Mouse (Mus musculus) forebrain, embryonic 14.5 days (tissue): ENCODE measurements around the gene Mtfp1. TPM values are rescaled to one million over a fixed set of nuclear protein-coding genes. Genes with fewer than 3 reads are reported as not detected.

Experiments used
- ATAC-seq: fragments of 200-750 bp; cut with Nextera tagmentation; 2 replicates; pipeline ENCODE4 v1.8.0; 2017; ENCODE audit warnings: mild to moderate bottlenecking, moderate library complexity
- DNase-seq: peaks from one replicate; pipeline ENCODE4 v3.0.0-alpha.2; 2015; ENCODE audit warnings: low spot score
- H3K27ac ChIP-seq: fragments of 300-500 bp; sonication (generic); 2 replicates; pipeline ENCODE4 v1.5.1; 2014; ENCODE audit warnings: low read depth, mild to moderate bottlenecking, control low read depth, low read length, moderate library complexity
- H3K27me3 ChIP-seq: fragments of 300-500 bp; sonication (generic); replicated peaks from 2 replicates; pipeline ENCODE4 v1.6.1; 2014; ENCODE audit warnings: low read length, control low read depth, mixed read lengths; ENCODE audit not compliant: control insufficient read depth, insufficient read depth
- H3K36me3 ChIP-seq: fragments of 300-500 bp; sonication (generic); 2 replicates; pipeline ENCODE4 v1.6.1; 2014; ENCODE audit warnings: low read length, control low read depth; ENCODE audit not compliant: control insufficient read depth, insufficient read depth
- H3K4me1 ChIP-seq: fragments of 300-500 bp; sonication (generic); 2 replicates; pipeline ENCODE4 v1.6.1; 2014; ENCODE audit warnings: antibody characterized with exemption, low read length, control low read depth; ENCODE audit not compliant: control insufficient read depth, insufficient read depth
- H3K4me2 ChIP-seq: fragments of 300-500 bp; sonication (generic); 2 replicates; pipeline ENCODE4 v1.6.1; 2014; ENCODE audit warnings: mild to moderate bottlenecking, control low read depth, low read length
- H3K4me3 ChIP-seq: fragments of 300-500 bp; sonication (generic); 2 replicates; pipeline ENCODE4 v1.5.1; 2014; ENCODE audit warnings: low read depth, low read length, control low read depth
- H3K9ac ChIP-seq: fragments of 300-500 bp; sonication (generic); 2 replicates; pipeline ENCODE4 v1.6.1; 2014; ENCODE audit warnings: mild to moderate bottlenecking, low read length, control low read depth, moderate library complexity
- H3K9me3 ChIP-seq: fragments of 300-500 bp; sonication (generic); replicated peaks from 2 replicates; pipeline ENCODE4 v1.6.1; 2016; ENCODE audit warnings: low read length, control low read depth, mixed read lengths; ENCODE audit not compliant: control insufficient read depth
- WGBS: fragments of 180-500 bp; shearing (Covaris S2); extraction: QIAGEN DNeasy Blood & Tissue Kit; methylation state at CpG from one replicate; pipeline ENCODE4 v1.1.7; 2014; 5-methylcytosine and 5-hydroxymethylcytosine counted together
- microRNA-seq: library from miRNA; unstranded; fragments of <30 nt; microRNA quantifications from one replicate; pipeline ENCODE4, GENCODE M21; 2016
- polyA plus RNA-seq: library from polyadenylated mRNA; unstranded; fragments of >200 nt; fragmentation: Nextera tagmentation; extraction: Ambion mirVana; gene quantifications from 2 replicates; pipeline ENCODE4 v1.2.1, GENCODE M21; 2014

Gene Mtfp1
- polyA plus RNA-seq, 1 experiment from 2014 or later = 6.7 TPM

GRCm38 (mm10) chr11:4047766-4048165, 47.5 kb downstream of the Mtfp1 start:
- H3K4me2 ChIP-seq = no peak overlapping the region
- H3K36me3 ChIP-seq = no peaks in the 10 kb centered on the region
- WGBS = 86% methylated on average over 2 of the region's 2 CpGs
- H3K4me1 ChIP-seq = no peaks in the 10 kb centered on the region
- no peaks in the 10 kb centered on the region for H3K27me3 ChIP-seq
- DNase-seq = no peak
- no peak overlapping the region for H3K27ac ChIP-seq
- no peak overlapping the region for H3K4me3 ChIP-seq
- no peak overlapping the region for H3K9ac ChIP-seq
- ATAC-seq = no peak
- H3K9me3 ChIP-seq = no peaks in the 10 kb centered on the region

GRCm38 (mm10) chr11:4046526-4046925, 48.7 kb downstream of the Mtfp1 start:
- ATAC-seq (no peak), DNase-seq (no peak)
- 77% methylated on average over 5 of the region's 5 CpGs for WGBS
- no peaks in the 10 kb centered on the region for H3K27me3 ChIP-seq
- H3K9me3 ChIP-seq = no peaks in the 10 kb centered on the region
- no peak overlapping the region for H3K4me2 ChIP-seq
- H3K36me3 ChIP-seq = no peaks in the 10 kb centered on the region
- no peaks in the 10 kb centered on the region for H3K4me1 ChIP-seq
- H3K27ac ChIP-seq = no peak overlapping the region
- H3K4me3 ChIP-seq = no peak overlapping the region
- H3K9ac ChIP-seq = no peak overlapping the region

DNA sequence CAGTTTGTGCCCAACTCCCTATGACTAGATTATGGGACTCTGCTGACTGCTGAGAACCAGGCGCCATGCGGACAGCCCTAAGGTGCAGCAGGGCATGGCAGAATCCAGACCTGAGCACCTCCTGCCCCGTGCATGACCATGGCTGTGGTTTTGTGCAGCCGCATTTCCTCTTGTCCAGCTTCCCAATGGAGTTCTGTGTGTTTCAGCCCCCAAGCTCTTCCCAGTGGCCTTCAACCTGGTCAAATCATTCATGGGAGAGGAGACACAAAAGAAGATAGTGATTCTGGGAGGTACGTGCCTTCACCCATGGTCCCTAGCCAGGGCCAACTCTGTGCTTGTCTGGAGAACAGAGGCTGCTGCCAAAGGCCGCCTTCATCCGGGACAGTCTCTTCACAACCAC, 52.2 kb downstream of the Mtfp1 start:
- Histone ChIP-seq H3K36me3 (no peaks in the 10 kb centered on the region), H3K9ac (no peak overlapping the region), H3K4me2 (no peak overlapping the region), H3K27me3 (no peaks in the 10 kb centered on the region), H3K4me1 (no peaks in the 10 kb centered on the region), H3K27ac (no peak overlapping the region), H3K9me3 (no peaks in the 10 kb centered on the region), H3K4me3 (no peak overlapping the region)
- ATAC-seq (no peak), DNase-seq (no peak)
- WGBS = 89% methylated on average over 7 of the region's 7 CpGs

Small RNA genes lying within 50 kb of the gene (microRNA-seq; reads per million reads assigned to microRNA genes)
- gene Mir3060 = 2.1 reads per million, percentile 12 among the genes with 10 or more reads in this experiment

Other genes with a start within 250 kb of the Mtfp1 start
- gene Osbp2, start 231.5 kb downstream of the Mtfp1 start, polyA plus RNA-seq = 7.4 and 11.1 TPM in 2 replicates
- 0.16 and 0.36 TPM in 2 replicates for gene 4921536K21Rik, start 200.3 kb downstream of the Mtfp1 start, polyA plus RNA-seq
- 29.3 and 35.8 TPM in 2 replicates for gene Dusp18, start 200.2 kb downstream of the Mtfp1 start, polyA plus RNA-seq
- gene Slc35e4, start 180.8 kb downstream of the Mtfp1 start, polyA plus RNA-seq = 8.0 and 10.6 TPM in 2 replicates
- gene Tcn2, start 163.3 kb downstream of the Mtfp1 start, polyA plus RNA-seq = 19.7 TPM in 2 replicates
- gene Pes1, start 131.5 kb downstream of the Mtfp1 start, polyA plus RNA-seq = 55.2 and 61.5 TPM in 2 replicates
- gene 4930556J24Rik, start 118.7 kb downstream of the Mtfp1 start, polyA plus RNA-seq = not detected in 2 replicates
- gene Gal3st1, start 111.8 kb downstream of the Mtfp1 start, polyA plus RNA-seq = 1.6 and 2.0 TPM in 2 replicates
- not detected in 2 replicates for gene Sec14l4, start 64.0 kb downstream of the Mtfp1 start, polyA plus RNA-seq
- gene Sec14l3, start 30.6 kb downstream of the Mtfp1 start, polyA plus RNA-seq = 0.52 and 1.1 TPM in 2 replicates
- gene Sec14l2, start 28.0 kb upstream of the Mtfp1 start, polyA plus RNA-seq = 1.1 and 1.4 TPM in 2 replicates
- 44.3 and 45.5 TPM in 2 replicates for gene Rnf215, start 39.8 kb upstream of the Mtfp1 start, polyA plus RNA-seq
- 2.4 and 2.9 TPM in 2 replicates for gene Ccdc157, start 64.8 kb upstream of the Mtfp1 start, polyA plus RNA-seq
- gene Sf3a1, start 64.9 kb upstream of the Mtfp1 start, polyA plus RNA-seq = 51.5 and 59.3 TPM in 2 replicates
- 13.3 and 18.3 TPM in 2 replicates for gene Tbc1d10a, start 91.3 kb upstream of the Mtfp1 start, polyA plus RNA-seq
- gene Castor1, start 122.8 kb upstream of the Mtfp1 start, polyA plus RNA-seq = 1.6 and 1.8 TPM in 2 replicates
- gene Osm, start 141.0 kb upstream of the Mtfp1 start, polyA plus RNA-seq = 0.14 TPM in 1 of 2 replicates, not detected in the other
- gene Lif, start 162.1 kb upstream of the Mtfp1 start, polyA plus RNA-seq = not detected in 2 replicates